Mouse (Mus musculus) hindbrain, embryonic 11.5 days (tissue): ENCODE measurements around the gene Adamtsl1. TPM values are rescaled to one million over a fixed set of nuclear protein-coding genes. Genes with fewer than 3 reads are reported as not detected.

Experiments used
- ATAC-seq: fragments of 200-750 bp; cut with Nextera tagmentation; 2 replicates; pipeline ENCODE4 v1.8.0; 2017; ENCODE audit warnings: mild to moderate bottlenecking, moderate TSS enrichment, moderate library complexity; ENCODE audit not compliant: low FRiP score
- DNase-seq: peaks from one replicate; pipeline ENCODE4 v3.0.0-alpha.2; 2015; ENCODE audit warnings: low spot score
- H3K27ac ChIP-seq: fragments of 300-500 bp; sonication (generic); 2 replicates; pipeline ENCODE4 v1.5.1; 2014; ENCODE audit warnings: mild to moderate bottlenecking, low read depth, low read length
- H3K27me3 ChIP-seq: fragments of 300-500 bp; sonication (generic); 2 replicates; pipeline ENCODE4 v1.6.1; 2014; ENCODE audit warnings: mild to moderate bottlenecking, low read length, moderate library complexity, mixed read lengths; ENCODE audit not compliant: control insufficient read depth, insufficient read depth
- H3K36me3 ChIP-seq: fragments of 300-500 bp; sonication (generic); 2 replicates; pipeline ENCODE4 v1.6.1; 2014; ENCODE audit warnings: mild to moderate bottlenecking, low read length, moderate library complexity, mixed read lengths; ENCODE audit not compliant: control insufficient read depth, insufficient read depth
- H3K4me1 ChIP-seq: fragments of 300-500 bp; sonication (generic); replicated peaks from 2 replicates; pipeline ENCODE4 v1.6.1; 2014; ENCODE audit warnings: low read length, mixed read lengths; ENCODE audit not compliant: control insufficient read depth, insufficient read depth
- H3K4me2 ChIP-seq: fragments of 300-500 bp; sonication (generic); replicated peaks from 2 replicates; pipeline ENCODE4 v1.6.1; 2014; ENCODE audit warnings: mild to moderate bottlenecking, low read depth, low read length
- H3K4me3 ChIP-seq: fragments of 300-500 bp; sonication (generic); 2 replicates; pipeline ENCODE4 v1.5.1; 2014; ENCODE audit warnings: low read depth, low read length
- H3K9ac ChIP-seq: fragments of 300-500 bp; sonication (generic); 2 replicates; pipeline ENCODE4 v1.6.1; 2014; ENCODE audit warnings: low read depth, low read length
- H3K9me3 ChIP-seq: fragments of 300-500 bp; sonication (generic); 2 replicates; pipeline ENCODE4 v1.6.1; 2016; ENCODE audit warnings: low read length; ENCODE audit not compliant: control insufficient read depth
- WGBS: fragments of 180-500 bp; shearing (Covaris S2); extraction: QIAGEN DNeasy Blood & Tissue Kit; methylation state at CpG from one replicate; pipeline ENCODE4 v1.1.7; 2014; 5-methylcytosine and 5-hydroxymethylcytosine counted together
- polyA plus RNA-seq: library from polyadenylated mRNA; unstranded; fragments of >200 nt; fragmentation: Nextera tagmentation; extraction: Ambion mirVana; gene quantifications from 2 replicates; pipeline ENCODE4 v1.2.1, GENCODE M21; 2014

The Adamtsl1 gene
- polyA plus RNA-seq, 1 experiment from 2014 or later, result 11.1 TPM

DNA sequence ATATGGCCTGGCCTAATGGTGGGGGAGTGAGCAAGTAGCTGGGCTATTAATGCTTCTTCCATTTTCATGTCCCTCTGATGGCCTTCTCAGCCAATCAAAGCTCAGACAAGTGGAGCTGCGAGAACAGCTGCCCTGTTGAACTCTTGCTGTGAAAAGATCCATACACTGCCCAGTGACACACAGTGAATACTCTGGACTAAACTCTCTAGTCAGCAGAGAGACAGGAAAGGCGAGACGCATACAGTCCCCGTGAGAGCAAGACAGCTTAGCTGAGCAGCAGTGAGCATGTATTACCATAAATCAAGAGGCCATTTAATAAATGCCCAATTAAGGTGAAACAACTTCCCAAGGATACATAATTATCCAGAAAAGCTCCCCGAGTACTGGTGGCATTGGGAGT, 492.6 kb downstream of the Adamtsl1 start:
- WGBS, result 52% methylated on average over 5 of the region's 5 CpGs

DNA sequence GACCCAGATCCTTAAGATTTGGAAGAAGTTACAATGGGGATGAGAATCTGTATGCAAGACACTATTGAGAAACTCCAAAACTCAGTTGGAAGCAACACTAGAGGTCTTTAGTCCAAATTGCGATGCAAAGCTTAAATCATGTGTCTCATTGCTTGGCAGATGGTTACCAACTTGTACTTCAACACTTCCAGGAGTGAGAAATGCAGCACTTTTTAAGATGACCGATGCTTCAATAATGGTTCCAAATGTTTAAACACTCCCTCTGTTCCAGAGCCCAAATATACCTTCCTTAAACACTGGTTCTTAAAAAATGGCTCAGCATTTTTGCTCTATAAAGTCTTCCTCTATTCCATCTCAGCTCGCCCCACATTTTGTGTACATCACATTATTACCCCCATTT, 499.7 kb downstream of the Adamtsl1 start:
- Histone ChIP-seq H3K27me3 (no peaks in the 10 kb centered on the region), H3K4me2 (no peak overlapping the region), H3K9me3 (no peaks in the 10 kb centered on the region), H3K4me1 (no peaks in the 10 kb centered on the region), H3K4me3 (no peak overlapping the region), H3K9ac (no peak overlapping the region), H3K27ac (no peak overlapping the region), H3K36me3 (no peaks in the 10 kb centered on the region)
- ATAC-seq (no peak), DNase-seq (no peak)
- WGBS, result 93% methylated on average over 3 of the region's 3 CpGs

More for the DNA sequence above, 492.6 kb downstream of the Adamtsl1 start:
- no peaks in the 10 kb centered on the region for H3K4me1 ChIP-seq
- H3K36me3 ChIP-seq, result no peaks in the 10 kb centered on the region
- no peak for DNase-seq
- no peak overlapping the region for H3K4me3 ChIP-seq
- ATAC-seq, result no peak
- H3K4me2 ChIP-seq, result no peak overlapping the region
- no peaks in the 10 kb centered on the region for H3K27me3 ChIP-seq
- H3K9me3 ChIP-seq, result no peaks in the 10 kb centered on the region
- H3K27ac ChIP-seq, result no peak overlapping the region
- no peak overlapping the region for H3K9ac ChIP-seq

DNA sequence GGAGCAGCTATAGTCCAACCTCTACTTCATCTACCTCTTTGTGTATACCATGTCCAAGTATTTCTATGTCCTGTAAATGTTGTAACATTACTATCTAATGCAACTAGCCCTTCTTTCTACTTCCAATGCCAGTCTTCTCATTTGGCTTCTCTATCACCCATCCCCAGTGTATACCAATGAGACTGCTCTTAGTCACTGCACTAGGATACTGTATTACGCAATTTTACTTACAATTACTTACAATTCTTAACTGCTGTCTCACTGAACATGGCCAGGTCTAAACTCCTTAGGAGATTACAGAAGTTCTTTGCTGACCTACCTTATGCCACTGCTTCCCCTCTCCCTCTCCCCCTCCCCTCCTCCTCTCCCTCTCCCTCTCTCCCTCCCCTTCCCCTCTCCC, 505.0 kb downstream of the Adamtsl1 start:
- Histone ChIP-seq H3K27ac (no peak overlapping the region), H3K4me2 (no peak overlapping the region), H3K9me3 (no peaks in the 10 kb centered on the region), H3K4me3 (no peak overlapping the region), H3K36me3 (no peaks in the 10 kb centered on the region), H3K9ac (no peak overlapping the region), H3K4me1 (0 out of 2 replicates have a peak, but pooled peaks cover 2% of the 10 kb centered on the region), H3K27me3 (no peaks in the 10 kb centered on the region)
- DNase-seq (no peak), ATAC-seq (no peak)
- 97% methylated on average over 1 of the region's 1 CpGs for WGBS

DNA sequence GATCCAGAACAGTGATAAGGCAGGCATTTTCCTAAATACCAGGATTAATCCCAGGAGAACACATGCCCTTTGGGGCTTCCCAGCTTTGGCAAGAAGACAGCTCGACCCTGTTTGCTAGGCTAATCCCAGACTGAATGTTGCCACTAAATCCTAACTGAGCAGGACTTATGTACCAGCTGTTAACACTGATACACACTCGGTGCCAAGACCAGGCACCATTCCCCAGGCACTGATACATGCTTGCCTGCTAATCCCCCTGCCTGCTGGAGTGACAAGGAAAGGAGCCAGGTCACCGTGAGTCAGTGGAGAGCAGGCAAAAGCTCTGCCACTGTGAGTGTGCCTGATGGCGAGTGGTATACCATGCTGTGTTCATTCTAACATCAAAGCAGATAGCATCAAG, 505.6 kb downstream of the Adamtsl1 start:
- ATAC-seq (no peak), DNase-seq (no peak)

DNA sequence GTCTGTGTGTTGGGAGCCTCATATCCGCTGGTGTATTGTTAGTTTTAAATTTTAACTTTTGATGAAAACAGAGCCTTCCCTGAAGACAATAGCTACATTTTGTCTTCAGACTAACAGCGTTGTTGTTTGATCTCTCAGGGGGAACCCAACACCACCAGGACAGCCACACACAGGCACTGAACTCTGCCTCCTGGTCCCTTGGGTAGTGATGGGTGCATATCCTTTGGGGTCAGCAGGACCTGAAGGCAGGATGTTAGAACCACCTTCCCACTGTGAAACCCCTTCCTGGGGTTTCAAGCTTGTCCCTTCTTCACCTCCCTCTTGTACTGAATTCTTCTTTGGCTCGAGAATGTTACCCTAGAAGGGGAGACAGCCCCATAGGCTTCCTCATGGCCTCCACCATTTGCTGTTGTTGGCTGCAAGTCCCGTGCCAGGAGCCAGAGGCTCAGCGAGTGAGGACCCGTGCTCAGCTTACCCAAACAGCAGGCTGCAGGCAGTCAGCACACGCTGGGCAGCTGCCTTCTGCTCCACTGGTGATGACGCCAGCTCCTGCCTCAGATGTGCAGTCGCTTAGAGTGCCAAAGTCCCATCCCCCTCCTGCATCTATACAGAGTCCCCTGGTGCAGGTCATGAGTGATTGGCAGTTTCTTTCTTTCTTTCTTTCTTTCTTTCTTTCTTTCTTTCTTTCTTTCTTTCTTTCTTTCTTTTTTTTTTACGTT, 506.6 kb downstream of the Adamtsl1 start:
- WGBS, result 35% methylated on average over 10 of the region's 10 CpGs
- H3K27ac ChIP-seq, result no peak overlapping the region
- H3K27me3 ChIP-seq, result no peaks in the 10 kb centered on the region
- DNase-seq, result peak; percentile 50
- H3K4me1 ChIP-seq, result 0 out of 2 replicates have a peak, but pooled peaks cover 2% of the 10 kb centered on the region
- no peaks in the 10 kb centered on the region for H3K36me3 ChIP-seq
- H3K4me3 ChIP-seq, result no peak overlapping the region
- H3K4me2 ChIP-seq, result no peak overlapping the region
- H3K9ac ChIP-seq, result no peak overlapping the region
- H3K9me3 ChIP-seq, result no peaks in the 10 kb centered on the region
- peak; percentile 79 for ATAC-seq

More for the DNA sequence above, 505.6 kb downstream of the Adamtsl1 start:
- Histone ChIP-seq H3K9me3 (no peaks in the 10 kb centered on the region), H3K27me3 (no peaks in the 10 kb centered on the region), H3K36me3 (no peaks in the 10 kb centered on the region), H3K4me2 (no peak overlapping the region), H3K4me1 (0 out of 2 replicates have a peak, but pooled peaks cover 2% of the 10 kb centered on the region), H3K27ac (no peak overlapping the region), H3K4me3 (no peak overlapping the region), H3K9ac (no peak overlapping the region)
- 56% methylated on average over 4 of the region's 4 CpGs for WGBS

DNA sequence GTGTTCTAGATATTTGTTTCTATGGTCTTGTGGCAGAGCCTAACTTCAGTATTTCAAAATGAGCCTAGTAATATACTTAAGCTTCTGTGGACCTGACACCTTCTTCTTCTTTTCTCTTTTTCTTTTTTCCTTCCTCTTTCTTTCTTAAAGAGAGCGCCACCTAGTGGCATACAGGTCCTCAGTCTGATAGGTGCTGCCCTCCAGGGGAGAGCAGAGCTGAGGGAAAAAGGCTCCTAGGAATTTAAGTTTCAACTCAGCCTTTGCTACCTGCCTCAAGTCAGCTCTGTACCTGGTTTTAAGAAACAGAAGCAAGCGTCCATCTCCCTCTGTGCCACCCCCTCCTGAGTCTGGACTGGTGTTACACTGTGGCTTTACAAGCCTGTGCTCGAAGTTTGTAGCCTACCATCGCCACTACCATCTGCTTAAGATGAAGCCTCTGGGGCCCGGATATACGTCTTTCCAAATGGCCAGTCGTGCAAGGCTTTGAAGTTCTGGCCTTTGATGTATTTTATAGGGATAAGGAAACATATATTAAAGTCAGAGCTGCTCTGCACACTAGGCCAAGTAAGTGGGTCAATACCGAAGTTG, 510.7 kb downstream of the Adamtsl1 start:
- Histone ChIP-seq H3K4me2 (no peak overlapping the region), H3K9ac (no peak overlapping the region), H3K27ac (no peak overlapping the region), H3K9me3 (no peaks in the 10 kb centered on the region), H3K4me1 (0 out of 2 replicates have a peak, but pooled peaks cover 2% of the 10 kb centered on the region), H3K27me3 (no peaks in the 10 kb centered on the region), H3K4me3 (no peak overlapping the region), H3K36me3 (no peaks in the 10 kb centered on the region)
- ATAC-seq, result no peak
- DNase-seq, result peak; percentile 64
- 62% methylated on average over 8 of the region's 8 CpGs for WGBS

DNA sequence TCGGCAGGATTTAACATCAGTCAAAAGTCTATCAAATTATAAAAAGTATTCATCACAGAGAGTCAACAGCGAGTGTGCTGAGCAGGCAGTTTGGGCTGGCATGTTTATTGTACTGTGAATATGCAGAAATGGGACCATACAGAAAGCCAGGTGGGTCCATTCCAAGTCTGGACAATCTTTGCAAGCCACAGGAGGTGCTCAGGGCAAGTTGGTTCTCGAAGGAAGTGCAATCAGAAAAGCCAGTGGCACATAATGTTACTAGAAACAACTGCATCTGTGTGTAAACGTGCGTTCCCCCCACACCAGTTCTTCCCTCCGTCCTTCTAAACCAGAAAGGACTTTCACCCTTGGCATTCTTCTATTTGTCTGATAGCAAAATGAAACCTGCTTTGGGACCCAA, 515.5 kb downstream of the Adamtsl1 start:
- DNase-seq, result no peak
- H3K27ac ChIP-seq, result no peak overlapping the region
- no peak overlapping the region for H3K9ac ChIP-seq
- no peaks in the 10 kb centered on the region for H3K9me3 ChIP-seq
- 83% methylated on average over 6 of the region's 6 CpGs for WGBS
- no peak overlapping the region for H3K4me3 ChIP-seq
- H3K36me3 ChIP-seq, result no peaks in the 10 kb centered on the region
- H3K4me2 ChIP-seq, result no peak overlapping the region
- H3K4me1 ChIP-seq, result no peaks in the 10 kb centered on the region
- H3K27me3 ChIP-seq, result no peaks in the 10 kb centered on the region
- ATAC-seq, result no peak

DNA sequence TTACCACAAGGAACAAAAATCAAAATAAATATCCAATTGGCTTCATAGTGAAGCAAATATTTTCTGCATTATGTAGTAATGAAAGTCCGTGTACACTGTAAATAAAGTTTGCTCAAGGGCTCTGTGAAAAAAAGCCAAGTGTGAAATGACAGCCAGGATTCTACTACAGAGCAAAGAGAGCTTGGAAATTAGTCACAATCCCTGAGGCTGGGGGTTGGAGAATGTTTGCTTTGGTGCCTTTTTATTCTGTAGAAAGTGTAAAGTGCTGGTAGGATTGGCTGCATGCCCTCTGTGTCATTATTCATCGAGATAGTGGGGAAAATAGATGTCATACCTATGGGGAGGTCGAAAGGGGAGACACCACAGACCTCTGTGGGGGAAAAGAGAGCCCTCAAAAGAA, 516.2 kb downstream of the Adamtsl1 start:
- DNase-seq (no peak), ATAC-seq (no peak)

DNA sequence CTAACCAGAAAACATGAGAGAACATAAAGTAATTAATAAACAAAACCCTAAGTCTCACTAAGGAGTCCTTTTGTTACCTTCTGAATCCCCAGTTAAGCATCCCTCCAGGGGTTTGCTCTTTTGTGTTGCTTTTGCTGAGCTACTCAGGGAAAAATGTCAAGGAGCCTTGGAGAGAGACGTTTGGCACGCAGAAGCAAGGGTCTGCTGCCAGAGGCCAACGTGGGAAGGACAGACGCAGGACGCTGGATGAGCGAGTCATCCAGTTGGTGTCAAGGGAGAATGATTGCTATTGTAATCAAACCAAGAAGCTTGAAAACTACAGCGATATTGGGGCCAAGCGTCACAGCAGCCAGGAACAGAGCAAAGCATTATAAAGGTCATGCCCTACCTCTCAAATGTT, 517.1 kb downstream of the Adamtsl1 start:
- H3K36me3 ChIP-seq, result no peaks in the 10 kb centered on the region
- H3K9ac ChIP-seq, result no peak overlapping the region
- H3K9me3 ChIP-seq, result no peaks in the 10 kb centered on the region
- H3K27ac ChIP-seq, result no peak overlapping the region
- H3K4me1 ChIP-seq, result no peaks in the 10 kb centered on the region
- ATAC-seq (no peak), DNase-seq (no peak)
- no peaks in the 10 kb centered on the region for H3K27me3 ChIP-seq
- WGBS, result 13% methylated on average over 8 of the region's 8 CpGs
- no peak overlapping the region for H3K4me2 ChIP-seq
- no peak overlapping the region for H3K4me3 ChIP-seq

More for the DNA sequence above, 516.2 kb downstream of the Adamtsl1 start:
- Histone ChIP-seq H3K27me3 (no peaks in the 10 kb centered on the region), H3K4me2 (no peak overlapping the region), H3K36me3 (no peaks in the 10 kb centered on the region), H3K9ac (no peak overlapping the region), H3K4me3 (no peak overlapping the region), H3K27ac (no peak overlapping the region), H3K9me3 (no peaks in the 10 kb centered on the region), H3K4me1 (no peaks in the 10 kb centered on the region)
- WGBS, result 59% methylated on average over 3 of the region's 3 CpGs
